Mouse (Mus musculus) hindbrain, embryonic 12.5 days (tissue): Measurements from ENCODE around the gene Meox1. TPM values are rescaled to one million over a fixed set of nuclear protein-coding genes. Genes with fewer than 3 reads are reported as not detected.

ENCODE experiments used
- ATAC-seq: fragments of 200-750 bp; cut with Nextera tagmentation; 2 replicates; pipeline ENCODE4 v1.8.0; 2017; ENCODE audit warnings: moderate TSS enrichment; ENCODE audit not compliant: low FRiP score
- H3K27ac ChIP-seq: fragments of 300-500 bp; sonication (generic); 2 replicates; pipeline ENCODE4 v1.5.1; 2016; ENCODE audit warnings: mild to moderate bottlenecking
- H3K27me3 ChIP-seq: fragments of 300-500 bp; sonication (generic); 2 replicates; pipeline ENCODE4 v1.6.1; 2016; ENCODE audit warnings: mild to moderate bottlenecking
- H3K36me3 ChIP-seq: fragments of 300-500 bp; sonication (generic); 2 replicates; pipeline ENCODE4 v1.6.1; 2016; ENCODE audit warnings: mild to moderate bottlenecking
- H3K4me1 ChIP-seq: fragments of 300-500 bp; sonication (generic); 2 replicates; pipeline ENCODE4 v1.6.1; 2016
- H3K4me2 ChIP-seq: fragments of 300-500 bp; sonication (generic); replicated peaks from 2 replicates; pipeline ENCODE4 v1.6.1; 2016; ENCODE audit warnings: mild to moderate bottlenecking
- H3K4me3 ChIP-seq: fragments of 300-500 bp; sonication (generic); 2 replicates; pipeline ENCODE4 v1.5.1; 2016; ENCODE audit warnings: mild to moderate bottlenecking
- H3K9ac ChIP-seq: fragments of 300-500 bp; sonication (generic); 2 replicates; pipeline ENCODE4 v1.6.1; 2016; ENCODE audit warnings: mild to moderate bottlenecking, moderate library complexity
- H3K9me3 ChIP-seq: fragments of 300-500 bp; sonication (generic); replicated peaks from 2 replicates; pipeline ENCODE4 v1.6.1; 2016; ENCODE audit warnings: mild to moderate bottlenecking
- WGBS: fragments of 180-500 bp; shearing (Covaris S2); methylation state at CpG from one replicate; pipeline ENCODE4 v1.1.7; 2016; 5-methylcytosine and 5-hydroxymethylcytosine counted together
- polyA plus RNA-seq: library from polyadenylated mRNA; unstranded; fragments of >200 nt; fragmentation: Nextera tagmentation; extraction: Ambion mirVana; gene quantifications from 2 replicates; pipeline ENCODE4 v1.2.1, GENCODE M21; 2016

Meox1 gene
- polyA plus RNA-seq, 1 experiment from 2014 or later = 1.4 TPM

DNA sequence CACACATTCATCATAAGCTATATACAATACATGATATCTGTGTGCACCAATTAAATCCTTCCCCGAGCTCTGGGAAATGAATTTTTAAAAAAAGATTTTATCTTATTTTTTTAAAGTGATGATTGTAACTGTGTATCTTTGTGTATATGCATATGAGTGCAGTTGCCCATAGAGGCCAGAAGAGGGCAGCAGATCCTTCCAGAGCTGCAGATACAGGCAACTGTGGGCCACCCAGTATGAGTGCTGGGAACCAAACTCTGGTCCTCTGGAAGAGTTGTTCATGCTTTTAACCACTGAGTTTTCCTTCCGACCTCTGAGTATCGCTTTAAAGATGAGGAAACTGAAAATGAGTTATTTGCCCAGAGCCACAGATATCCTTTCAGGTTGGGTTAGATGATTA lies 53.8 kb downstream of the Meox1 start:
- no peaks in the 10 kb centered on the region for H3K27me3 ChIP-seq
- no peaks in the 10 kb centered on the region for H3K36me3 ChIP-seq
- no peak overlapping the region for H3K9ac ChIP-seq
- no peak overlapping the region for H3K4me2 ChIP-seq
- H3K4me3 ChIP-seq = no peak overlapping the region
- 0 out of 2 replicates have a peak, but pooled peaks cover 2% of the 10 kb centered on the region for H3K4me1 ChIP-seq
- peaks cover 12% of the 10 kb centered on the region; the same call in 1 of the 2 replicates for H3K9me3 ChIP-seq
- H3K27ac ChIP-seq = no peak overlapping the region
- WGBS = 94% methylated on average over 3 of the region's 3 CpGs
- no peak for ATAC-seq

DNA sequence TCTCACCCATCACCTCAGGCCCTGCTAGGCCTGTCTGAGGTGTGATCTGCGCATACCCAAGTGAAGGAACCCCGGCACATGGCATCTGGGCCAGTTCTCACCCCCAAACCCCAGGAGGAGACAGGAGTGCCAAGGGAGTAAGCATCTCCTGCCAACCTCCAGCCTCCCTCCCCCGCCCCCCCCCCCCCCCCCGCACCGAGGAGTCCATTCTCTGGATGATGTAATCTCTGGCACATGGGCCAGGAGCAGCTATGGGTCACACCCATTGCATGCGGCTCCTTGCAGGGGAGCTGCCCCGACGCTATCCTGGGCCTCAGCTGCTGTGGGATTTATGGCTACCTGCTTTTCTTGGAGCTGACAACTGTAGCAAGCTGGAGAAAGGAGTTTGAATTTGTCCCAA lies 54.7 kb downstream of the Meox1 start:
- Histone ChIP-seq H3K9ac (no peak overlapping the region), H3K9me3 (peaks cover 8% of the 10 kb centered on the region; the same call in 1 of the 2 replicates), H3K4me1 (0 out of 2 replicates have a peak, but pooled peaks cover 2% of the 10 kb centered on the region), H3K27ac (no peak overlapping the region), H3K4me3 (no peak overlapping the region), H3K27me3 (no peaks in the 10 kb centered on the region), H3K4me2 (no peak overlapping the region), H3K36me3 (no peaks in the 10 kb centered on the region)
- WGBS = 59% methylated on average over 7 of the region's 8 CpGs
- ATAC-seq = no peak

DNA sequence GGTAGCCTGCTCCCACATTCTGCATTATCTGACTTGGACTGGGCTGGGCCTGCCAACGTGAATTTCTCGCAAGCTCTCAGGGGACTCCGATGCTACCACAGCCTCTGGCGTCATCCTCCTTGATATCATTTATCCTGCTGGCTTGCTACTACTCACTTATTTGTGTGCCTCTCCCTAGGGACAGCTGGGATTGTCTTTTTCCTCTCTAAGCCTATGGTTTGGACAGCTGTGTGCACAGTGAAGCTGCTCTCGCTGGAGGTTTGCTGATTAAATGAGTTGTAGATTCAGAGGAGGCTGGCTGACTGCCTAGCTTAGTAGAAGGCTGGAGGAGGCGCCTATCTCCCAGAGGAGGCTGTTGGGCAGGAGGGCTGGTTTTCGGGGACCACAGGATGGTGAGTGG lies 62.2 kb downstream of the Meox1 start:
- Histone ChIP-seq H3K9me3 (no peaks in the 10 kb centered on the region), H3K4me3 (no peak overlapping the region), H3K9ac (no peak overlapping the region), H3K36me3 (no peaks in the 10 kb centered on the region), H3K4me2 (no peak overlapping the region), H3K27ac (peak overlapping the region; percentile 31), H3K4me1 (peaks cover 25% of the 10 kb centered on the region), H3K27me3 (no peaks in the 10 kb centered on the region; the same call in 1 of the 2 replicates)
- no peak for ATAC-seq
- 65% methylated on average over 7 of the region's 7 CpGs for WGBS

DNA sequence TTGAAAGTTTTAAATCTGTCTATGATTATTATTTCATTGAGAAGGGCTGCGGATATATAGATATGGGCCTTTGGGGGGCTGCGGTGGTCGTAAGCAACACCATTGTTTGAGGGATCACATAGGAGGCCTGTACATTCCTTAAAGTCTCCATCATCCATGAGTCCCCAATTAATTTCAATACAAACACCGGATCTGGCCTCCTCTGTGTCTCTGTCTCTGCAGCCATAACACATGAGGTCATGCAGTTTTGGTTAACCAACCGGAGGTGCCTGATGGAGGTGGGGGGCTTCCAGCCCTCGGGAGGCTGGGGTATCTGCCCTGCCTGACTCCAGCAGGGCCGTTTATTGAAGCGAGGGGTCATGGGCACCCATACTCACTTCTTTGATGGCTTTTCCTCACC lies 63.6 kb downstream of the Meox1 start:
- Histone ChIP-seq H3K4me1 (peaks cover 25% of the 10 kb centered on the region), H3K9me3 (no peaks in the 10 kb centered on the region), H3K27ac (no peak overlapping the region), H3K36me3 (no peaks in the 10 kb centered on the region), H3K4me3 (no peak overlapping the region), H3K9ac (no peak overlapping the region), H3K4me2 (no peak overlapping the region), H3K27me3 (no peaks in the 10 kb centered on the region; the same call in 1 of the 2 replicates)
- ATAC-seq = no peak
- WGBS = 64% methylated on average over 8 of the region's 8 CpGs

DNA sequence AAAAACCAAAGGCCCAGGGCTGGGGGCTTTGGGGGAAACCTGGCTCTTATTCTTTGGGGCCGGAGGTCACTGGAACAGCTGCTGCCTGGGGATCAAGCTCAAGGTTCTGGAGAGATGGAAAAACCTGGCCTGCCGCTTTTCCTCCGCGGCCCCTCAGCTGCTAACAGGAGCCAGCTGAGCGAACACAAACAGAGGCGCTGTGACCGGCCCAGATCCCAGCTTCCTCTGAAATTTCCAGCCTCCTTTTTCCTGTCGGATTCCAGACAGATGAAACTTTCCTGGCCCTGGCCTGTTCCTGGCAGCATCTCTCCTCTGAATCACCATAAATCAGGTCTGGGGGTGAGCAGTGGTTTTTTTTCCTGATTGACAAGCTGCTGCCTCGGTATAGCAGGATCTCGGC lies 64.1 kb downstream of the Meox1 start:
- Histone ChIP-seq H3K36me3 (no peaks in the 10 kb centered on the region), H3K4me2 (no peak overlapping the region), H3K9me3 (no peaks in the 10 kb centered on the region), H3K27me3 (no peaks in the 10 kb centered on the region; the same call in 1 of the 2 replicates), H3K4me1 (peaks cover 25% of the 10 kb centered on the region), H3K27ac (peak overlapping the region; percentile 60), H3K4me3 (no peak overlapping the region), H3K9ac (peak overlapping the region; percentile 18; the same call in 1 of the 2 replicates)
- ATAC-seq = no peak
- WGBS = 22% methylated on average over 10 of the region's 10 CpGs

DNA sequence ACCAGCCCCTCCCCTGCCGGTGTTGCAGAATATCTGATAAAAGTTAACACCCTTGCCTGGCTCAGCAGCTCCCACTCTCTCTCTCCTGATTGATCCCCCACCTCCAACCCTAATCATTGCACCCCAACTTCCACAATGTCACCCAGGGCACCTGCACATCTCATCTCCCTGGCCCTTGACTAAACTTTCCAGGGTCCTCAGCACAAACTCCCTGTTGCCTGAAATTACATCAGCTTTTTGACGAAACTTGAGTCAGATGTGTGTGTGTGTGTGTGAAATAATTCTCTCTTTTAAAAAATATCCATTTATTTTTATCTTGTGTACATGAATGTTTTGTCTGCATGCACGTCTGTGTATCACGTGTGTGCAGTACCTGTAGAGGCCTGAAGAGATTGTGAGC lies 65.5 kb downstream of the Meox1 start:
- no peaks in the 10 kb centered on the region for H3K36me3 ChIP-seq
- no peaks in the 10 kb centered on the region for H3K9me3 ChIP-seq
- no peak overlapping the region for H3K4me3 ChIP-seq
- peaks cover 25% of the 10 kb centered on the region for H3K4me1 ChIP-seq
- H3K27ac ChIP-seq = no peak overlapping the region
- no peak overlapping the region for H3K9ac ChIP-seq
- 97% methylated on average over 4 of the region's 4 CpGs for WGBS
- no peak for ATAC-seq
- H3K4me2 ChIP-seq = no peak overlapping the region
- H3K27me3 ChIP-seq = no peaks in the 10 kb centered on the region; the same call in 1 of the 2 replicates

Other genes with a start within 250 kb of the Meox1 start
- 11.6 and 12.1 TPM in 2 replicates for gene Arl4d, start 228.8 kb downstream of the Meox1 start, polyA plus RNA-seq
- 41.8 and 50.0 TPM in 2 replicates for gene Dhx8, start 161.5 kb downstream of the Meox1 start, polyA plus RNA-seq
- 8.2 and 8.4 TPM in 2 replicates for gene Etv4, start 109.0 kb downstream of the Meox1 start, polyA plus RNA-seq
- gene Sost, start 72.6 kb upstream of the Meox1 start, polyA plus RNA-seq = 0.46 and 0.79 TPM in 2 replicates
- gene Cfap97d1, start 89.9 kb upstream of the Meox1 start, polyA plus RNA-seq = not detected in 2 replicates
- gene Dusp3, start 92.6 kb upstream of the Meox1 start, polyA plus RNA-seq = 11.4 and 12.9 TPM in 2 replicates
- gene Mpp3, start 134.1 kb upstream of the Meox1 start, polyA plus RNA-seq = 35.6 and 36.2 TPM in 2 replicates
- 0.12 and 0.43 TPM in 2 replicates for gene Cd300lg, start 147.1 kb upstream of the Meox1 start, polyA plus RNA-seq
- 22.0 and 24.1 TPM in 2 replicates for gene Mpp2, start 194.1 kb upstream of the Meox1 start, polyA plus RNA-seq
- gene Ppy, start 206.9 kb upstream of the Meox1 start, polyA plus RNA-seq = not detected in 2 replicates
- gene Pyy, start 213.5 kb upstream of the Meox1 start, polyA plus RNA-seq = 3.3 and 5.5 TPM in 2 replicates